ENCODE assay signal across 22 mouse cellular contexts in the genomic region with DNA sequence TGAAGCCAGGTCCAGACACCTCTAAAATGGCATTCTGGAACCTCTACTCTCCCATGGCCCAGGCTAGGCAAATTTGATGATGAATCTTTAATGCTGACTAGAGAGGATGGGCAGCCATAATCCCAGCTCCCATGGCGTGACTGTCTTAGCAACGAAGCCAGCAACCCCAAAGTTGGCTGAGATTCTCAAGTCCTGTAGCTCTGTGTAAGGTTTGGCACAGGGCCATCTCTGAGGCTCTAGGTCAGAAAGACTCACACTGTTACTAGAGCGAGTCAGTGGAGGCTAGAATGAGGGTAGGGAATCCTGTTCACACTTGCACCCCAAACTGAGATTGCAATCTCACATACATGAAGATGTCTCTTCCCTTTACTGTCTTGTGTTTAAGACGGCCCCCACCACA. TPM values are rescaled to one million over a fixed set of nuclear protein-coding genes. Genes with fewer than 3 reads are reported as not detected.
DNase-seq lines count a peak whose midpoint lies in the region; ATAC-seq and TF ChIP-seq lines count a peak whose summit lies in the region.
"Had no signal": no experiment of that assay in that cellular context is flagged by ENCODE, and none has a peak within 500 bp of the region (broad histone marks: within the 10 kb centered on the region; RNA-seq: fewer than 3 reads in every experiment).

No protein-coding gene starts in this region.

- no peak overlapping the region for H3K9ac ChIP-seq in heart, postnatal 0 days (replicated peaks; ENCODE audit: low read depth, low read length)
- no peak overlapping the region for H3K9ac ChIP-seq in midbrain, postnatal 0 days (replicated peaks; ENCODE audit: low read length, poor library complexity, severe bottlenecking)
- H3K9ac ChIP-seq: heart, embryonic 15.5 days; hindbrain, embryonic 15.5 days; midbrain, embryonic 15.5 days; neural tube, embryonic 15.5 days had no signal

- TF ChIP-seq CTCF in heart, postnatal 0 days (IDR thresholded peaks at IDR 0.05; ENCODE audit: low read depth) = no peak
- TF ChIP-seq CTCF in midbrain, postnatal 0 days (IDR thresholded peaks at IDR 0.05) = no peak

- WGBS in heart, postnatal 0 days = 35% methylated on average over 4 of the region's 4 CpGs
- 67% methylated on average over 4 of the region's 4 CpGs for WGBS in midbrain, postnatal 0 days
- 85% methylated on average over 4 of the region's 4 CpGs for WGBS in midbrain, embryonic 10.5 days

- DNase-seq in heart, postnatal 0 days (ENCODE audit: low spot score) = peak; percentile 26
- no peak for DNase-seq in heart, adult 18-20 months
- peak; percentile 20 for DNase-seq in kidney, postnatal 10 days
- no peak for DNase-seq in kidney, postnatal 4 days
- peak; percentile 79 for DNase-seq in midbrain, postnatal 0 days (ENCODE audit: low spot score)
- no peak for DNase-seq in midbrain, embryonic 10.5 days (ENCODE audit: low spot score)
- DNase-seq in ovary, postnatal 14 days (ENCODE audit: low spot score) = no peak
- DNase-seq: embryo, embryonic 11 days; heart, adult 2 months; lung, adult 18-20 months; right cerebral cortex, postnatal 14 days; spleen, adult 18-20 months; thymus, postnatal 36 days had no signal

- no peak overlapping the region for H3K4me3 ChIP-seq in heart, postnatal 0 days (ENCODE audit: low read depth, low read length)
- no peak overlapping the region for H3K4me3 ChIP-seq in midbrain, postnatal 0 days (ENCODE audit: low read depth, low read length)
- no peak overlapping the region for H3K4me3 ChIP-seq in midbrain, embryonic 10.5 days
- H3K4me3 ChIP-seq: forebrain, embryonic 10.5 days; heart, adult 2 months; heart, embryonic 15.5 days; hindbrain, embryonic 15.5 days; layer of hippocampus, adult 2 months; midbrain, embryonic 15.5 days; neural tube, embryonic 15.5 days had no signal

- no peak overlapping the region for H3K4me2 ChIP-seq in heart, postnatal 0 days (ENCODE audit: low read depth, low read length)
- no peak overlapping the region for H3K4me2 ChIP-seq in midbrain, postnatal 0 days (ENCODE audit: low read depth, low read length, poor library complexity, severe bottlenecking)
- H3K4me2 ChIP-seq: heart, embryonic 15.5 days; hindbrain, embryonic 15.5 days; liver, embryonic 11.5 days; midbrain, embryonic 15.5 days; neural tube, embryonic 15.5 days had no signal

- H3K9me3 ChIP-seq in heart, postnatal 0 days (replicated peaks; ENCODE audit: control insufficient read depth, low read length) = no peaks in the 10 kb centered on the region
- H3K9me3 ChIP-seq in midbrain, postnatal 0 days (ENCODE audit: low read length) = no peaks in the 10 kb centered on the region
- H3K9me3 ChIP-seq in midbrain, embryonic 10.5 days (replicated peaks) = no peaks in the 10 kb centered on the region
- H3K9me3 ChIP-seq: forebrain, embryonic 10.5 days; heart, embryonic 15.5 days; hindbrain, embryonic 15.5 days; midbrain, embryonic 15.5 days; neural tube, embryonic 15.5 days had no signal

- no peaks in the 10 kb centered on the region for H3K4me1 ChIP-seq in heart, postnatal 0 days (ENCODE audit: control insufficient read depth, insufficient read depth)
- H3K4me1 ChIP-seq in midbrain, postnatal 0 days (ENCODE audit: insufficient read depth, low read length) = no peaks in the 10 kb centered on the region
- 0 out of 2 replicates have a peak, but pooled peaks cover 3% of the 10 kb centered on the region for H3K4me1 ChIP-seq in midbrain, embryonic 10.5 days

- no peaks in the 10 kb centered on the region for H3K36me3 ChIP-seq in heart, postnatal 0 days (replicated peaks; ENCODE audit: control insufficient read depth, insufficient read depth, low read length)
- H3K36me3 ChIP-seq in midbrain, postnatal 0 days (ENCODE audit: insufficient read depth, low read length) = peaks cover 11% of the 10 kb centered on the region; the same call in 1 of the 2 replicates
- H3K36me3 ChIP-seq in midbrain, embryonic 10.5 days = no peaks in the 10 kb centered on the region
- H3K36me3 ChIP-seq: forebrain, embryonic 10.5 days; heart, embryonic 15.5 days; hindbrain, embryonic 15.5 days; midbrain, embryonic 15.5 days had no signal

- no peak for ATAC-seq in heart, postnatal 0 days (ENCODE audit: insufficient read depth, low read depth)
- ATAC-seq in midbrain, postnatal 0 days (ENCODE audit: low FRiP score) = no peak
- ATAC-seq: intestine, postnatal 0 days; midbrain, embryonic 15.5 days had no signal

- no peak overlapping the region for H3K27ac ChIP-seq in heart, postnatal 0 days (ENCODE audit: low read depth)
- no peak overlapping the region for H3K27ac ChIP-seq in midbrain, postnatal 0 days (ENCODE audit: low read depth, low read length)
- H3K27ac ChIP-seq in midbrain, embryonic 10.5 days (replicated peaks) = no peak overlapping the region
- H3K27ac ChIP-seq: forebrain, embryonic 10.5 days; heart, adult 2 months; heart, embryonic 15.5 days; hindbrain, embryonic 15.5 days; layer of hippocampus, adult 2 months; midbrain, embryonic 15.5 days; neural tube, embryonic 15.5 days had no signal

- peaks cover 4% of the 10 kb centered on the region; the same call in 1 of the 2 replicates for H3K27me3 ChIP-seq in heart, postnatal 0 days (ENCODE audit: control insufficient read depth, insufficient read depth, low read length)
- no peaks in the 10 kb centered on the region for H3K27me3 ChIP-seq in midbrain, postnatal 0 days (ENCODE audit: insufficient read depth, low read length)
- H3K27me3 ChIP-seq in midbrain, embryonic 10.5 days (ENCODE audit: low read depth, poor library complexity, severe bottlenecking) = peaks cover 4% of the 10 kb centered on the region; the same call in 1 of the 2 replicates
- H3K27me3 ChIP-seq: hindbrain, embryonic 15.5 days; midbrain, embryonic 15.5 days; neural tube, embryonic 15.5 days had no signal

- no peak for TF ChIP-seq EP300 in heart, postnatal 0 days (IDR thresholded peaks at IDR 0.05; ENCODE audit: low read depth)

RNA-seq across cellular contexts. Expression of gene Rgs9, which starts 57.8 kb away (rescaled TPM):
- 0.62 and 0.80 TPM in 2 replicates for total RNA-seq in heart, postnatal 0 days (2014; rRNA removed; ENCODE audit: low replicate concordance)
- 0.23 and 0.33 TPM in 2 replicates for polyA plus RNA-seq in heart, postnatal 0 days (2015; fragmentation: Nextera tagmentation; extraction: Ambion mirVana)
- total RNA-seq in heart, adult 18-20 months (2021) = under 1 TPM; 0.27 to 0.41 TPM
- total RNA-seq in midbrain, postnatal 0 days (2014; rRNA removed) = 33.8 and 42.1 TPM in 2 replicates
- polyA plus RNA-seq in midbrain, postnatal 0 days (2015; fragmentation: Nextera tagmentation; extraction: Ambion mirVana) = 19.3 and 23.3 TPM in 2 replicates
- 1.6 and 2.2 TPM in 2 replicates for polyA plus RNA-seq in midbrain, embryonic 10.5 days (2016; fragmentation: Nextera tagmentation; extraction: Ambion mirVana)
- total RNA-seq: gastrocnemius, adult 8-10 months had no signal

Comparison
In these comparisons a context has a peak if more than half of its experiments do, and no peak if none do; other contexts are left out.
1. DNase-seq: peak in heart, postnatal 0 days (single experiment), kidney, postnatal 10 days (single experiment) and midbrain, postnatal 0 days (single experiment); none in heart, adult 18-20 months (0 of 2), kidney, postnatal 4 days (0 of 2), midbrain, embryonic 10.5 days (single experiment) and ovary, postnatal 14 days (single experiment).
2. RNA of gene Rgs9, which starts 57.8 kb away (total RNA-seq): 33.8 to 42.1 TPM in midbrain, postnatal 0 days; 0.62 to 0.80 TPM in heart, postnatal 0 days and 0.27 to 0.41 TPM in heart, adult 18-20 months; every median in the first group is over 10 times any median in the second.